Mouse (Mus musculus): ENCODE results near the gene Hao2.

GRCm38 (mm10) chr3:98916856-98917255 is 23.8 kb upstream of the Hao2 start:
- no peak for TF ChIP-seq CTCF (IDR thresholded peaks at IDR 0.05; ENCODE audit: control insufficient read depth, insufficient read depth, low read length)
- TF ChIP-seq POLR2A (IDR thresholded peaks at IDR 0.05; ENCODE audit: borderline replicate concordance, control insufficient read depth, low read depth, low read length), result no peak

Data from bone marrow, adult 2 months (tissue).